Mouse (Mus musculus): Measurements from ENCODE around the gene 9330182O14Rik.

Gene 9330182O14Rik

DNA sequence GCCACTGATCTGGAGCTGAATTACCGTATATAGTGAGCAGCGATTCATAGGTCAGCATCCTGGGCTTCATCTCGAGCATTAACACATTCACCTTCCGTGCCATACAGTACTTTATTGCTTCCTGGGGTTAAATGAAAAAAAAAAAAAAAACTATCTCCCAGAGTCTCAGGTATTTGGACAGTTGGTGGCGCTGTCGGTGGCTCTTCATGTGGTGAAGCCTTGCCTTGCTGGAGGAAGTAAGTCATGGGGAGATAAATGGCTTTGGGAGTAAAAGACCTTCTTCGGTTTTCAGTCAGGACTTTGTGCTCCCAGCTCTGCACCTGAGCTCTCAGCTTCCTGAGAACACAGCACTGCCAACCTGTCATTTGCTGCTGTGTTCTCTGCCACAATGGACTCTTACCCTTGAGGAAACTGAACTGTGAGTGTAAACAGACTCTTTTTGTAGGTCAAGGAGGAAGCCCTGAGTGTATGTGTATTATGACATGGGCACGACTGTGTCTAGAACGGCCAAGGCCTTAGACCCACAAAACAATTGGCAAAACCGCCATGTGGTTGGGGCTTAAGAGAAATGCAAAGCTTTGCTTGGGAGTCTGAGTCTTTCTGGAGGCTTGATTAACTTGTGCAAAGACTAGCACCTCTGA, at the start of gene 9330182O14Rik:
Gene 9330182O14Rik, plus strand, starts transcription at position 214 of the 641 bp plus-strand sequence.
- DNase-seq (ENCODE audit: low spot score), result no peak

DNA sequence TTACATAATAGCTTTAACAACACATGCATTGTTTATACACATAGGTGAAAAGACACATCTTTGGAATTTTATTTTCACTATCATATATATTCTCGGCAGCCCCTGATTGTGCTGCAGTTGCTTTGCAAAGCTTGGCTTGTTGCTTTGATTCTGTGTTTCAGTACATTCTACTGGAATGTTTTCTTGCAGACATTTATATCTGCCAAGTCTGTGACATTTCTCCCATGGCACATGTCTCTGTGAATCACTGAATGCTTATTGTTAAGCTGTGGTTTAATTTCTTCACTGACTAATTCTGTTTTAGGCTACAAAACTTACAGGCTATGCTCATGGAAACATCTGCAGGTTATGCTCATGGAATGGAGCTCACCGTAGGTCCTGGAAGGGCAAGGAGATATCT, 30.9 kb upstream of the 9330182O14Rik start:
- DNase-seq (ENCODE audit: low spot score), result no peak

DNA sequence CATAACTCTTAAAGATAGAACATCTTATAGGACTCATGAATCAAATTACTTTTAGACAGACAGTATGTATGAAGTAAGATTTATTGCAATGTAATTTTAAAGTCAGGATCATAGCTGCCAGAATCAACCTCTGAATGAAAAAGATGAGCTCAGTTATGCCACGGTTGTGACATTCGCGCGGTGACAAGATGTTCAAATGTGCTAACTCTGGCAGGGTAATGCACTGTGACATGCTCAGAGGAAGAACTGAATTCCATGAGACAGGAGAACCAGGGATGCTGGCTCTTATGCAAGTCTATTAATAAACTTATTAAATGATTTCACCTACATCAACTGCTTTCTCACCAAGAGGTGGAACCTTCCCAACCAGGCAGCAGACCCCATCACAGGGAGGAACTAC, 28.5 kb upstream of the 9330182O14Rik start:
- no peak for DNase-seq (ENCODE audit: low spot score)

DNA sequence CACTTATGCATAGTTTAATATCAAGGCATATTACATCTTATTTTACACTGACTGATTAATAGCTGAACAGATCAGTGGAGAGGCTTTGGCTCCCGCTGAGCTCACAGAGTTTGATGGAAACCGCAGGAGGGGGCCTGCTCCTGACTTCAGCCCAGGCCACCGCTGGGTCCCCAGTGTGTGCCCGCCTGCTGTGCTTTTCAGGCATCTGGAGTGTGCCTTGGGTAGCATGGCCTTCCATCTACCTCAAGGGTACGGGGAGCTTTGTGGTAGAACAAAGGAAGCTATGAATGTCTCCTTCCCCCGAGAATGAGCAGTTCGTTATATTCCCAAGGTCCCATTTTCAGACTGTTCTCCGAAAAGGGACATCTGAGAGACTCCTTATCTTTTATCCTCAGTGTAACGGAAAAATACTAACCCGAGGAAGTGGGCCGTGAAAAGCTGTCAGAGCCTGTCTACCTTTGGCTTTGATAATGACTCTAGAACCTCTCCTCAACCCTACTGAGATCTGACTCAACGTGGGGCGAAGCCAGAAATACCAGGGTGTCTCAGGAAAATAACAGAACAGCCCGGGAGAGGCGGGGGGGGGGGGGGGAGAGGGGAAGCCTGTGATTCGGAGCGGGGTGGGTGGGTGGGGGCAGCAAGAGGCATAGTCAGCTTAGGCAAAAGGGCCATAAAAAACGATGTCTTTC, 20.1 kb upstream of the 9330182O14Rik start:
- no peak for DNase-seq (ENCODE audit: low spot score)

DNA sequence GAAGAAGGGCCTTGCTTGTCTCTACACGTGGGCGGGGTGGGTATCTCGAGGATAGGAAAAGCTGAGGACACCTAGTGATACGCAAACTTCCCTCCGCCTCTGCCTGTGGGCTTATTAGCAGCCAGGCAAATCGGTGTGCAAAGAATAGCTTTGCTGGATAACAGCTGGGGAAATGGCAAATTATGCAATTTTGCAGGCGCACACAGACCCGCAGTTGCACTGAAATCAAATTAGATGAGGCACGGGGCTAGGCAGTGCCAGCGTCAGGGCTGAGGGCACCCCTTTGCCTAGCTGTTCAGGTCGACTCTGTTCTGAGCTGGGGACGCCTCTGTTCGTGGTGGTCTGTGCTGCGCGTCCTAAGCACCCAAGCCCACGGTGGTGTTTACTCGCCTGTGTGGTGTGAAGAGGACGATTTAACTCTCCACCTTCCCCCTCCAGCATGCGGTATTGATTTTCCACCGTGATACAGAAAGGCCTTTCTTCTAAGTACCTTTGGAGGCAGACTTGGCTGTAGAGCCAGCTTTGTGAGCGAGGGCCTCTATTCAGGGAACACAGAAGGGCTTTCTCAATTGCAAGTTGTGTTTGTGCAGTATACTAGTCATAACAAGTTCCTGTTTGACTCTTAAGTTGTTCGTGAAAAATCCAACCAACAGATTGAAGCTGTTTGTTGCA, 19.4 kb upstream of the 9330182O14Rik start:
- DNase-seq (ENCODE audit: low spot score), result peak; percentile 41

DNA sequence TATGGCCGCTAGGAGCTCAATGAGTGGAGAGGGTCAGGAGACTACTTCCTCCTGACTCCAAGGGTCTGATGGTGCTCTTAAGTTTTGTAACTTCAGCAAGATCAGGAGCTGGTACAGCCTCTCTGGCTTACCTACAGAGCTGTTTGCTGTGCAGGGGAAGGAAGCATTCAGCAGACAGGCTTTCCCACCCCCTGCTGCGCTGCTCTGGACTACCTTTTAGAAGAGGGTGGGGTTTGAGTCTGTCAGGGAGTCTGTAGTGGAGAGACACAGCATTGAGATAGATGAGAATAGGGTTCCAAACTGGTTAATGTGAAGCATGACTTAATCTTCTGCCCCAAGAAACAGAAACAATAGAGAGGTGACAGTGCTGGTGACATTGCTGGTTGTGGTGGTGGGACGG, 17.8 kb upstream of the 9330182O14Rik start:
- DNase-seq (ENCODE audit: low spot score), result no peak

DNA sequence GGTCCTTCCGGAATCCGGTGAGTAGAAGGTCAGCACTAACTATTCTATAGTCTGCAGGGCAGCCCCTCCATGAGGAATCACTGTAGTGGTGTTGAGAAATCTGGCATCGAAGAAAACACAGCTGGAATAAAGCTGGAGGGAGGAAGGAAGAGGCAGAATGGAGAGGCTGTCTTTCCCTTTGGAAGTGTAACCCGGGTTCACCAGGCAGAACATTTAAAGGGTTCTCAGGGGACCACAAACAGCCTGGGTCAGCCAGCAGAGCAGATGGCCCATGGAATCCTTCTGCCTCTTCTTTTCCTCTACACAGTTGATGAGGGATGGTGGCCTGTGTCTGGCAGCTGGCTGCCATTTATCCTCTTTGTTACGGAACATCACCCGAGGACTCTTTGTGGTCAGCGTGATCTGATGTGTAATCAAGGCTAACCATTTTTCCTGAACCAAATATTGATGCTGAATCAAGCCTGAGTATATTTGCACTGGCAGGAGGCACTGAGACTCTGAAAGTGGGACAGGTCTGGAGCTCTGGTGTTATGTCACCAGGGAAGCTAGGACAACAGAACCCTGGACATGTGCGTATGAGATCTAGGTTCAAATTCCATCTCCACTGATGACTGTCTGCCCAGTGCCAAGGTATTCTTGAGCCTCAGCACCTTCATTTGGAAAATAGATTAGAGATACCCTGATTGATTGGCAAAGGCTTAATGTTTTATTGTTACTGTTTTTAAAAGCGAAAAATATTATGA, 9.8 kb upstream of the 9330182O14Rik start:
- DNase-seq (ENCODE audit: low spot score), result no peak

DNA sequence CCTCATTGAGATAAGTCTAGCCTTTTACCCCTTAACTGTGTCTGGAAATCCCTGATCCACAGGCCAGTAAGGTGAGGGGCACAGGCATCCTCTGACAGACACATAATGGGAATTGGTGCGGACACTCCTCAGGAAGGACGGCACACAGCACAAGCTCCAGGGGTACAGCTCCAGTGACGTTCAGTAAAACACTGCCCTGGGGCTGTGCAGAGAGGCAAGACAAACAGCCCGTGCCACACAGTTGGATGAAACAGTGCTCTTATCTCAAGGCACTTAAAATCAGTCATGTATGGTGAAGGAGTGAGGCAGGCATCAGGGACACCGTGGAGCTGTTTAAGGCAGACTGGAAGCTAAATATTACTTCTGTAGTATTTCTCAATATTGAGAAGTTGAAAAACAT, 4.7 kb upstream of the 9330182O14Rik start:
- DNase-seq (ENCODE audit: low spot score), result no peak

DNA sequence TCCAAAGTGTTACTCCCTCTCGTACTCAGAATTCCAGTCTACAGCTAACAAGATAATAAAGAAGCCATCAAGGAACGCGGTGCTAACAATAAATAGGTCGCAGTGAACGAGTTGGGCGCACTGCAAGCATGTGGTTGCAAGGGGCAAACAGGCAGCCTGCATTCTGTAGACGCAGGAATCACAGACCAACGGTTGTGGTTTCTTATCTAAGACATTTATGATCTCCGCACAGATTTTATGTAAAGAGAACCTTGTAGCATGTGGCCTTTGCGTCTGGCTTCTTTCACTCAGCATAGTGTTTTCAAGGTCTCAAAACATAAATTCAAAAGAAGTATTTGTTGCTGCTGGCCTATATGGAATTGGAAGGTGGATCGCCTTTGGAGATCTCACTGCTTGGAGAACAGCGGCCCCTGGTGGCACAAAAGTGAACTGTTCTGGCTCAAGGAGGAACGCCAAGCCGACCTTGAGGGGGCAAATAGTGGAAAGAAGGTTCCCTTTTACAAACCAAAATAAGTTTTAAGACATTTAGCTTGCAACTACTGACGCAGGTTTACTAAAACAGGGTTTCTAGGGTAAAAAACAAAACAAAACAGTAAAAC, 3.2 kb upstream of the 9330182O14Rik start:
- DNase-seq (ENCODE audit: low spot score), result peak; percentile 79

DNA sequence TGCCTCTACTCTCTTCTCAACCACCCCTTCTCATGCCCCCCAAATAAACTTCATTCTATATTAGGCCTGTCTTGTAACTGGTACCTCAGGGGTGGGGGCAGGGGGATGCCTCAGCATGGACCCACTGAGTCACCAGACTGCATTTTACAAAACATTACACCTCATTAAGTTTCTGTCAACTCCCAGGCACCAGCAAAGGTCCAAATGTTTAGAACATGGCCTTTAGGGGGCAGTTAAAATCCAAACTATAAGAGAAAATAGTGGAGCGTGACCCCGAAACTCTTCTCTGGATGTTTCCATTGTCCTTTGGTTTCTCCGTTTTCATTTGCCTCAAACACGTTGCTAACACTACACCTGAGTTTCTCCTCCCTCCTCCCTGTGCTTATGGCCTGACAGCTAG, 1.8 kb upstream of the 9330182O14Rik start:
- DNase-seq (ENCODE audit: low spot score), result no peak

DNA sequence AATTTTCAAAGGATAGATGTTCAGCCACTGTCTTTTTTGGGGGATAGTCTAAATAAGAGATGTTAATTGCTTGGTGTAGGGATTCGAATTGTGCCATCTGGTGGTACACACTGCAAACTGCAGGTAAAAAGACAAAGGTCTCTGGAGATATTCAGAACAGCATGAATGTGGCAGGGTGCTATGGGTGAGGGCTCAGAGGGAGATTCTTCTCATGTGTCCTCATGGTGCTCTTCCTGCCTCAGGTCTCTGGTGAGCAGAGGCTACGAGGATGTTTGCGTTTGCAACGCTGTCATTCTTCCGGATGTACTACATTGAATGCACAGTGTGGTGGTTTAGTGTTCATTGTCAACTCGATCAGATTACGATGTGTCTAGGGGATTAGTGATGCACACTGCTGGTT, 10.1 kb downstream of the 9330182O14Rik start:
- peak; percentile 45 for DNase-seq (ENCODE audit: low spot score)

DNA sequence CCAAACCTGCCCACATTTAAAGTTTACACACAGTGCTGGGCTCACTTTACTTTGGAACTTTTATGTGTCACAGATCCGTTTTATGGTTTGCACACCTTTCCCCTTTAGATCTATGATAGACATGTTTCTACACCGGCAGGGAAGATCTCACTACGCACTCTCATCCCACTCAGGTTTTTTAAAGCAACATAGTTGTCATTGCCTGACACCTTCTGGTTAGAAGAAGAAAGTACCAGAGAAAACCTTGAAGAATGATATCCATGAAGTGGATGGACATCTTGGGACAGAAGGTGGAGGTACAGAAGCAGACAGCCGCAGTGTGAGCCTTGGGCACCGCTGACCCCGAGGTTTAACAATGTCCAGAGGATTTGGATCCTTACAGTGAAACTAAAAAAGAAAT, 23.5 kb downstream of the 9330182O14Rik start:
- DNase-seq (ENCODE audit: low spot score), result no peak

DNA sequence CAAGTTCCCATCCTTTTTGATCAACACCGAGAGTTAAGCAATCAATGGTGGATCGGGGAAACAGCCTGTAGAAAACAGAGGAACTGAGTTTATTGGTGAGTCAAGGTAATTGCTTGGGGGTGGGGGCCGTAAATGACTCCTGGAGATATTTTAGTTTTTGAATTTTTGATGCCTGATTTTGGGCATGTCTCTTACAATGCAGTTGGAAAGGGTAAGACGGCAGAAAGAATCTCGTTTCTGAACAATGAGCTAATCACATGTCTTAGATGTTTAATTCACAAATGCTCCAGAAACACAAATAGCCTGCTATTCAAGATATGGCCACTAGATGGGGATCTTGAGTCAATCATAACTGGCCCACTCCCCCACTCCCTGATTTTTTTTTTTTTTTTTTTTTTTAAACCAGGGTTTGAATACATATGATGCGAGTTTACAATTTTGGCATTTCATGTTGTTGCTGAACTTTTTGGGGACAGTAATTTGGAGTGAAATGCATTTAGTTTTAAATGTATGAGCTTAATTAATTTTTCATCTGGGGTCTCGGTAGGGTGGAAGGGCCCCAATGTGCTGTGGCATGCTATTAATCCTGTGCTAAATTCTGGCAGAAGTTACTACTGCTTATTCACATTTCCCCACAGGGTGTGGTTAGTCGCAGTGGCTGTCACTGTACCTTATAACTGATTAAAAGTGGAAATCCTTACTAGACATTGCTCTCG, 32.6 kb downstream of the 9330182O14Rik start:
- DNase-seq (ENCODE audit: low spot score), result peak; percentile 72

DNA sequence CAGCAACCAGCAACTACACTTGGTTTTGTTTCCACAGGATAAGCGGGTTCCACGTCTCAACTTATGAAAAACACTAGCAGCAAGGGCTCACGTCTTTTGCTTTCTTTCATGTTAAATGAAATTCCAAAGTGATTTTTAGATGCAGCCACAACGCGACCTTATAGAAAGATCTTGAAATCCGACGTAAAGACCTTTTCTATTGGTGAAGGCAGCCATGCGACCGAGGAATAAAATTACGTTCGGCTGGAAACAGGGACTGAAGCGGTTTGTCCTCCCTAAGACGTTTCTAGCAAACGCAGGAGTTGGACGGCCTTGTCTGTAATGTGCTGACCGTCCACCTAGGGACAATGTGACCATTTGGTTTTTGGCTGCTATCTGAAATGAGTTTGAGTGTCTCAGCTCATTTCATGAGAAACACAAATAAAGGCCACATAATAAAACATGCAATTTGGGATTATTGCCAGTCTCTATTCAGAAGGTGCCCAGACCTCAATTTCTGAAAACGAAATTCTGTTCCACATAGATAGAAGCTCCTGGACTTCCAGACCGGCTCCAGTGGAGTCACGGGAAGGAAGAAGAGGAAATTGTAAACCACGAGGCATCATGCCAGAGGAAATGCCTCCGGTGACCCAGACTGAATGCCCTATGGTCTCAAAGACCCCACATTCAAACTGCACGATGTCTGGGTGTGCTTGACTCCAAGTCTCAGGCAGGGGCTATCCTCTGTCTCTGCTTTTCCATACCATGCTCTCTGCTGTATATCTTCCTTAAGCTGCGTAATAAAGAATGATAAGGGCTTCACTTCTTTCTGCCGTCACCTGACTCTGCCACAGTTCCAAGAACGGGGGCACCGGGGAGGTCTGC, 33.3 kb downstream of the 9330182O14Rik start:
- DNase-seq (ENCODE audit: low spot score), result no peak

DNA sequence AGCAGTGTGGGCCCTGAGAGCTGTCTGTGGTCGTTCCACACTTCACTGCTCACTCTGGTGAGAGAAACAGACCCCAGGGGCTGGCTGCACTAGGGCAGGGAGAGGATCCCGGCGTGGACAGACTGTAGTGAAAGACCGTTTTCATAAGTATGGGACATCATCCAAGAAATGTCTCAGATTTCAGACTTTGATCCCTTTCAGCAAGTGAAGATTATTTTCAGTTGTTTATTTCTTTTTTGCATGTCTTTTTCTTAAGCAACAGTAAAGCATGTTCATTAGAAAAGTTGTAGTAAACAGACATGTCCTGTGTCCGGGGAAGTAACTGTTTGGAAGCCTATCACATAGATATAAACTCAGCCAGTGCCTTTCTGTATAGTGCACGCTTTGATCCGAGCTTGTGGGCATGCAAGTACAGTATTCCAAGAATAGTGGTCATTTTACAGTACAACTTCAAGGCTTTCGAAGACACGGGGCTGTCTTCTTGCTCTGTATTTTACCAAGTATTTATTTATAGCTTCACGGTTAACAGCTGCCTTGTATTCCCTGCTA, 34.0 kb downstream of the 9330182O14Rik start:
- DNase-seq (ENCODE audit: low spot score), result no peak

DNA sequence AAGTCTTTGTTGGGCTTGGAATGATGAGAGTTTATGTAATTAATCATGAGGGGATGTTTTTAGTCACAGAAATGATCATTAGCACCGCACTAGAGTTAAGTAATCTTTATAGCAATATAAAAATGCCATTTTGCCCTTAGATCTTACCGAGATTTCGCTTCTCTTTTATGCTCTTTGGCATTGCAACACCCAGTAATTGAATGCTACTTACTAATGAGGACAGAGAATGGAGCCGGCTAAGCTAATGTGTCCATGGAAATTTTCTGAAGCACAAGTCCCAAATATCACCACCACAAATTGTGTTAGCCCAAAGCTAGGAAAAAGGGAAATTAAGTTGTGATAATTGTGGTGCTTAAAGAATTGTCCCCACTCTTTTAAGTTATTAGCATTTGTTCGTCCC, 34.9 kb downstream of the 9330182O14Rik start:
- no peak for DNase-seq (ENCODE audit: low spot score)

DNA sequence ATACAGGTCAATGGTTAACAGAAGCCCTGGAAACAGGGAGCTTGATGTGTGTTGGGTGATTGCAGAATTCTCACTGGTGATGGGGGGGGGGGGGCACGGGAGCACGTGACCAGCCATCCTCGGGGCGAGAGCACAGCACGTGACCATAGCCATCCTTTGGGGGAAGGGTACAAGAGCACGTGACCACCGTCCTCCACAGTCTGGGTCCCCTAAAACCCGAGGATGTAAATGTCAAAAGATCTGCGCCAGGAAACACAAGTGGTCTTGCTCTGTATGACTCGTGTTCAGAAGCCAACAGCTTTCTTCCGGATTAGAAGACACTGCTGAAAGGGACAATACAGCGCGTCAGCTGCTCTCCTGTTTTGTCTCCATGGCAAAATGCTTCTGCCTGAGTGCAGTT, 35.5 kb downstream of the 9330182O14Rik start:
- no peak for DNase-seq (ENCODE audit: low spot score)

DNA sequence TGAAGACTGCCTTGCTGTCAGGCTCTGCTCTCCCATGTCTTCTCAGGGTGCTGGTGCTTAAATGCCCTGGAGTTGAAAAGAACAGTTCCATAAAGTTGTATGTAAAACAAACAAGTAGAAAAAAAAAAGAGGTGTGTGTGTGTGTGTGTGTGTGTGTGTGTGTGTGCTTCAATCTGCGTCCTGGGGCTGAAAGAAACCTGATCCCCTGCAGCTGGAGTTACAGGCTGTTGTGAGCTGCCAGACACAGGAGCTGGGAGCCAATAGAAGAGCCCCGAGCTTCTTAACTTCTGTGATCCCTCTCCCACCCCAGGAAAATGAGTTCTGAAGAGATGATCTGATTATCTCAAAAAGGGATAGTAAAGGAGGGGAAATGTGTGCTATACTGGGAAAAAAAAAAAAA, 45.3 kb downstream of the 9330182O14Rik start:
- DNase-seq (ENCODE audit: low spot score), result no peak

DNA sequence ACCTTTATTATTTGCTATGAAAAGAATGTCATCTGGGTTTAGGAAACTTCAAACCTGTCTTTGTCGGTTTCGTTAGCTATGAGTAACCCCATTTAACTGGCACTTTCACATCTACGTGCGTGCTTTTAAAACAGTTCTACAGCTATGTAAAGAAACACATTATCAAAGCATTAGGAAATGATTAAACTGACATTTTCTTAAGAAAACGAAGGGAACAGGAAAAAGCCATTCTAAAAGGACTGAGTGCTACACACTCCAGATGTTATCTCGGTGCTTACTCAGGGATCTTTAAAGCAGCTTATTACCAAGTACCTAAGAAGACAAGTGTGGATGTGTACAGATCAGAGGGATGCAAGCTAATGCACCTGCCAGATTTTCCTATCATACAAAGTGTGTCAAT, 52.9 kb downstream of the 9330182O14Rik start:
- no peak for DNase-seq (ENCODE audit: low spot score)
